Mouse (Mus musculus) MEL (cell line): Measurements from ENCODE around the gene Hs6st3.

ENCODE experiments used
- ELF1 ChIP-seq: IDR thresholded peaks from 2 replicates; pipeline ENCODE4 v1.6.1; 2014; ENCODE audit warnings: low read depth, mild to moderate bottlenecking, inconsistent platforms, low read length, improper control_type of control experiment, moderate library complexity
- EP300 ChIP-seq, 2 experiments: IDR thresholded peaks; 2 replicates each; pipeline ENCODE4 v1.6.1; 2011; ENCODE audit warnings: improper control_type of control experiment in 2 of 2, low read length in 2 of 2, low read depth in 1 of 2, mild to moderate bottlenecking in 1 of 2
- GATA1 ChIP-seq: IDR thresholded peaks from 2 replicates; pipeline ENCODE4 v1.6.1; 2011; ENCODE audit warnings: low read depth, low read length, improper control_type of control experiment
- JUND ChIP-seq: IDR thresholded peaks from 2 replicates; pipeline ENCODE4 v1.6.1; 2011; ENCODE audit warnings: low read depth, mild to moderate bottlenecking, improper control_type of control experiment, low read length
- USF2 ChIP-seq, 2 experiments: IDR thresholded peaks; 2 replicates each; pipeline ENCODE4 v1.6.1; 2011 to 2012; ENCODE audit warnings: improper control_type of control experiment in 2 of 2, low read length in 2 of 2, borderline replicate concordance in 1 of 2, inconsistent platforms in 1 of 2, low read depth in 1 of 2, mild to moderate bottlenecking in 1 of 2; ENCODE audit not compliant: insufficient read depth in 1 of 2

GRCm38 (mm10) chr14:119369274-119369673 is 231.1 kb downstream of the Hs6st3 start:
- TF ChIP-seq EP300 (IDR thresholded peaks at IDR 0.05; ENCODE audit: low read depth in 1 of 2, low read length in 2 of 2) (no peak), GATA1 (no peak), ELF1 (no peak), JUND (no peak), USF2 (IDR thresholded peaks at IDR 0.05; ENCODE audit: borderline replicate concordance in 1 of 2, insufficient read depth in 1 of 2, low read depth in 1 of 2, low read length in 2 of 2) (no peak)
